Mouse (Mus musculus) midbrain, embryonic 13.5 days (tissue): Measurements from ENCODE around the gene Drc3. TPM values are rescaled to one million over a fixed set of nuclear protein-coding genes. Genes with fewer than 3 reads are reported as not detected.

Experiments
- ATAC-seq: fragments of 200-750 bp; cut with Nextera tagmentation; 2 replicates; pipeline ENCODE4 v1.8.0; 2017; ENCODE audit warnings: mild to moderate bottlenecking, moderate TSS enrichment, moderate library complexity
- H3K27ac ChIP-seq: fragments of 300-500 bp; sonication (generic); 2 replicates; pipeline ENCODE4 v1.5.1; 2015; ENCODE audit warnings: inconsistent platforms, mild to moderate bottlenecking, moderate library complexity
- H3K27me3 ChIP-seq: fragments of 300-500 bp; sonication (generic); 2 replicates; pipeline ENCODE4 v1.6.1; 2015; ENCODE audit warnings: mild to moderate bottlenecking, inconsistent platforms
- H3K36me3 ChIP-seq: fragments of 300-500 bp; sonication (generic); 2 replicates; pipeline ENCODE4 v1.6.1; 2015; ENCODE audit warnings: mild to moderate bottlenecking, inconsistent platforms
- H3K4me1 ChIP-seq: fragments of 300-500 bp; sonication (generic); replicated peaks from 2 replicates; pipeline ENCODE4 v1.6.1; 2015; ENCODE audit warnings: inconsistent platforms
- H3K4me2 ChIP-seq: fragments of 300-500 bp; sonication (generic); replicated peaks from 2 replicates; pipeline ENCODE4 v1.6.1; 2015; ENCODE audit warnings: moderate library complexity, mild to moderate bottlenecking, inconsistent platforms
- H3K4me3 ChIP-seq: fragments of 300-500 bp; sonication (generic); replicated peaks from 2 replicates; pipeline ENCODE4 v1.5.1; 2015; ENCODE audit warnings: mild to moderate bottlenecking, inconsistent platforms
- H3K9ac ChIP-seq: fragments of 300-500 bp; sonication (generic); replicated peaks from 2 replicates; pipeline ENCODE4 v1.6.1; 2015; ENCODE audit warnings: mild to moderate bottlenecking, inconsistent platforms
- H3K9me3 ChIP-seq: fragments of 300-500 bp; sonication (generic); 2 replicates; pipeline ENCODE4 v1.6.1; 2016; ENCODE audit warnings: mild to moderate bottlenecking, inconsistent platforms
- WGBS: fragments of 180-500 bp; shearing (Covaris S2); methylation state at CpG from one replicate; pipeline ENCODE4 v1.1.7; 2015; 5-methylcytosine and 5-hydroxymethylcytosine counted together
- polyA plus RNA-seq: library from polyadenylated mRNA; unstranded; fragments of >200 nt; fragmentation: Nextera tagmentation; extraction: Ambion mirVana; gene quantifications from 2 replicates; pipeline ENCODE4 v1.2.1, GENCODE M21; 2015

The Drc3 gene
- polyA plus RNA-seq: 4.3 and 5.1 TPM in 2 replicates

DNA sequence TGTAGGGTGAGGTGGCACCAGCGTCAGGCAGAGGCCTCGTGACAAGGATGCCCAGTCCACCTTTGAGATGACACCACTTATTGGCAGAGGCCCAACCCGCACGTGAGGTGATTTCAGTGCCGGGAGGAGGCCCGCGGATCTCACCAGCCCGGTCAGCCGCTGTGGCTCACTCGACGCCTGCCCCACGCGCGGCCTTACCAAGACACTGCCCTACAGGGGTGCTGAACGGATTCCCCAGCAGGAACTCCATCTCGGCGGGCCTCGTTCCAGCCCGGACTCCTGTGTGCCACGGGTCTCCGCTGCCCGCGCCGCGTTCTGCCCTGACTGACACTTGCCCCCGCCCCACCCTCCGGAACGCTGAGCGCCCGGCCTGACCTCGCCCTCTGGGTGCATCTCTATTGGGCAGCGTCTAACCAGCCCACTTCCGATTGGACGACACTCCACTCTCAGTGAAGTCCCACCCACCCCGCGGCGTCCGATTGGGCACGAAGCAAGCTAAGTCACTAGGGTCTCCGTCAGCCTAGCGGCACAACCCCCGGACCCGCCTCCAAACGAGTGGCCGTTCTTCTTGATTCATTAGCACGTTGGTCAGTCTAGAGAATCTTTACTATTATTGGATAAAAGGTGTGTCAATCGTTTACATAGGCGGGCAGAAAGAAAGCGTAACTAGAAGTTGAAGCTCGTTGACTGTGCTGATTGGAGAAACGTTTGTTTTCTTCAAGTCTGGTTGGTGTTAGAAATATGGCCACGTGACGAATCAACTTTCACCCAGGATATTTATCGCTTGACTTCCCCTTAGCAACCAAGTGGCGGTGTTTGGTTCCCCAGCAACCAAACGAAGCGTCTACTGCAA lies at the start of gene Drc3, which contains the start of gene Tom1l2:
Gene Drc3 (plus strand): TSS at position 771 of the 853 bp plus-strand sequence.
Gene Tom1l2 (minus strand): TSS at position 347 of the 853 bp plus-strand sequence.
- Histone ChIP-seq H3K9me3 (no peaks in the 10 kb centered on the region), H3K27ac (peak within 1 kb of the TSS; percentile 66), H3K36me3 (no peaks in the 10 kb centered on the region), H3K9ac (peak within 1 kb of the TSS; percentile 86), H3K4me1 (peaks cover 28% of the 10 kb centered on the region), H3K4me3 (peak within 1 kb of the TSS; percentile 77), H3K27me3 (no peaks in the 10 kb centered on the region), H3K4me2 (peak within 1 kb of the TSS; percentile 95)
- WGBS: under 1% methylated on average over 57 of the region's 57 CpGs
- ATAC-seq: peak; percentile 100

DNA sequence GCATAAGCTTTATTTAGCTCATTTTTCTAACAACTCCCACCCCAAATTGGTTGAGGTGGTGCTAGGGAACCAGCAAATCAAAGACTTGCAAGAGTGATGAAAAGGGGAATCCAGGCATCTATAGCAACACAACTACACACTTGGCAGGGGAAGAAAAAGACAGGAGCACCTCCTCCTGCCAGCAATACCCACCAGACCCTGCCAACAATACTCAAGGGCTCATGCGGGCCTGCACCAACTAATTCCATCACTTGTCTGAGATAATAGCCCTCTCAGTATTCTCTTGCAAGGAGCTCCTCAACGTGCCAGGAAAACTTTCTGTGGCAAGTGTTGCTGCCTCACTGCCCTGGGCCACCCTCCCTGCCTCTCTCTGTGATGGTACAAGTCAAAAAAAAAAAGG lies 49.6 kb upstream of the Drc3 start:
- 62% methylated on average over 2 of the region's 2 CpGs for WGBS
- Histone ChIP-seq H3K4me3 (no peak overlapping the region), H3K9me3 (no peaks in the 10 kb centered on the region; the same call in 1 of the 2 replicates), H3K27ac (peak overlapping the region; percentile 55), H3K27me3 (no peaks in the 10 kb centered on the region), H3K9ac (no peak overlapping the region), H3K36me3 (no peaks in the 10 kb centered on the region), H3K4me2 (no peak overlapping the region), H3K4me1 (peaks cover 44% of the 10 kb centered on the region)
- ATAC-seq: no peak

DNA sequence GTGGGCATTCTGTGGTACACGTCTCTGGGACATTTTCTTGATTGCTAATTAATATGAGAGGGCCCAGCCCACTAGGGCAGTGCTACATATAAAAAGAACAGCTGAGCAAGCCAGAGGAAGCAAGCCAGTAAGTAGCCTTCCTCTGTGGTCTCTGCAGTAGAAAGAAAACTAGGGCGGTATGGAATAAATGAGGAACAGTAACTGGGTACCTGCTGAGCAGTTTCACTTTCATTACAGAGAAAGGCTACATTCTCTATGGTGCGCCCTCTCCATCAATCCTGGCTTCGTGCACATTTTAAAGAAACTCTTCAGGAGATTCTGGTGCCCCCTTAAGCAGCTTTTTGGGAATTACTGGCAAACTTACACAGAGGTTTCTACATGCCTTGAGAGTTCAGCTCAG lies 47.5 kb upstream of the Drc3 start:
- H3K4me1 ChIP-seq: peaks cover 54% of the 10 kb centered on the region
- H3K27ac ChIP-seq: no peak overlapping the region

DNA sequence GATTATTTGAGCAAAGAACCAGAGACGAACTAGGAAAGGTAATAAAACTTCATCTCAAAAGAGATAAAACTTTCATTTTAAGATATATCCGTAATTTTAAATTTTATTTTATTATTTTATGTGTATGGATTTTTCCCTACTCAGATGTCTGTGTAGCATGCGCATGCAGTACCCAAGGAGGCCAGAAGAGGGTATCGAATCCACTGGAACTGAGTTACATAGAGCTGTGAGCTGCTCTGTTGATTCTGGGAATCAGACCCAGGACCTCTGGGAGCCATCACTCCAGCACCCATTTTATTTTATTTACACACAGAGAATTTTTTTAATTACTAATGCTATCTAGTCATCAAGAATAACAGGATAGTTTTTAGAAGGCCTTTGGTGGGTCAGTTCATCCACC lies 46.3 kb upstream of the Drc3 start:
- Histone ChIP-seq H3K27me3 (no peaks in the 10 kb centered on the region), H3K4me1 (peaks cover 54% of the 10 kb centered on the region), H3K27ac (no peak overlapping the region), H3K9ac (no peak overlapping the region), H3K4me2 (no peak overlapping the region), H3K9me3 (no peaks in the 10 kb centered on the region; the same call in 1 of the 2 replicates), H3K36me3 (no peaks in the 10 kb centered on the region), H3K4me3 (no peak overlapping the region)
- no peak for ATAC-seq
- WGBS: 53% methylated on average over 4 of the region's 4 CpGs

More for the DNA sequence above, 47.5 kb upstream of the Drc3 start:
- no peak overlapping the region for H3K9ac ChIP-seq
- no peak for ATAC-seq
- 58% methylated on average over 4 of the region's 4 CpGs for whole genome bisulfite sequencing
- H3K4me3 ChIP-seq: no peak overlapping the region
- no peak overlapping the region for H3K4me2 ChIP-seq
- no peaks in the 10 kb centered on the region for H3K27me3 ChIP-seq
- H3K9me3 ChIP-seq: no peaks in the 10 kb centered on the region; the same call in 1 of the 2 replicates
- no peaks in the 10 kb centered on the region for H3K36me3 ChIP-seq

DNA sequence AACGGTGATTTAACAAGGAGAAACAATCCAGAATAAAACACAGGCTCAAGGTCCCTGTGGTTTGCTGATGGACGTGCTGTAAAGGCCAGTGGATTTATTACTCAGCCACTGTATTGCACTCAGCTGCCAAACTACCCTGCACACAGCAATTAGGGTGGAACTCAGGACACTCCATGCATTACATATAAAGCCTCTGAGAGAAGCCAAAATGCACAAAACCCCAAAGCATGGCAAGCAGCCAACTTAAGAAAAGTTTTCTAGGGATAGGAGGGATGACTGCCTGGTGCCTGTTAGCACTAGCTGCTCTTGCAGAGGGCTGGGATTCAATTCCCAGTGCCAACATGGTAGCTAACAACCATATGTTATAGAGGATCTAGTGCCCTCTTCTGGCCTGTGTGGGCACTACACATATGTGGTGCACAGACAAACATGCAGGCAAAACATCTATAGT lies 45.7 kb upstream of the Drc3 start:
- H3K27me3 ChIP-seq: no peaks in the 10 kb centered on the region
- ATAC-seq: no peak
- no peak overlapping the region for H3K9ac ChIP-seq
- H3K4me1 ChIP-seq: peaks cover 54% of the 10 kb centered on the region
- H3K4me2 ChIP-seq: no peak overlapping the region
- H3K27ac ChIP-seq: no peak overlapping the region
- H3K36me3 ChIP-seq: no peaks in the 10 kb centered on the region
- WGBS: 90% methylated on average over 2 of the region's 2 CpGs
- H3K9me3 ChIP-seq: no peaks in the 10 kb centered on the region; the same call in 1 of the 2 replicates
- H3K4me3 ChIP-seq: no peak overlapping the region

DNA sequence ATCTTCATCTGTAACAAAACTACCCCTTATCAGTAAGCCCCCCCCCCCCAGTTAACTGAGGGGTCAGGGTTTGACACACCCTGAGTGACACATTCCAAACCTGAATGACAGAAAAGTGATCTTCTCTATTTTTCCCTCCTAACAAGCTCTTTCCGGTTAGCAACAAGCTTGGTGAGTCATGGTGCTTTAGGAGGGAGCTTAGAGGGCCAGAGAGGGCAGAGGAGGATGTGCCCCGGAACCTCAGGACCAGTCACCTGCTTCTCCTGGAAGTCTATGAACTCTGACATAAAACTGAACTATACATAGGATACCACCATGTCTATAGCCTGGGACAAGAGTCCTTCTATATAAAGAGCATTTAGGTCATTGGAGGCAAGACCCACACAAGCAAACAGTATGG lies 45.1 kb upstream of the Drc3 start:
- H3K36me3 ChIP-seq: no peaks in the 10 kb centered on the region
- WGBS: 78% methylated on average over 2 of the region's 2 CpGs
- H3K27me3 ChIP-seq: no peaks in the 10 kb centered on the region
- H3K9me3 ChIP-seq: no peaks in the 10 kb centered on the region; the same call in 1 of the 2 replicates
- H3K4me2 ChIP-seq: no peak overlapping the region
- H3K4me1 ChIP-seq: peaks cover 52% of the 10 kb centered on the region
- no peak overlapping the region for H3K4me3 ChIP-seq
- H3K27ac ChIP-seq: peak overlapping the region; percentile 25; the same call in 1 of the 2 replicates
- H3K9ac ChIP-seq: no peak overlapping the region
- ATAC-seq: no peak

DNA sequence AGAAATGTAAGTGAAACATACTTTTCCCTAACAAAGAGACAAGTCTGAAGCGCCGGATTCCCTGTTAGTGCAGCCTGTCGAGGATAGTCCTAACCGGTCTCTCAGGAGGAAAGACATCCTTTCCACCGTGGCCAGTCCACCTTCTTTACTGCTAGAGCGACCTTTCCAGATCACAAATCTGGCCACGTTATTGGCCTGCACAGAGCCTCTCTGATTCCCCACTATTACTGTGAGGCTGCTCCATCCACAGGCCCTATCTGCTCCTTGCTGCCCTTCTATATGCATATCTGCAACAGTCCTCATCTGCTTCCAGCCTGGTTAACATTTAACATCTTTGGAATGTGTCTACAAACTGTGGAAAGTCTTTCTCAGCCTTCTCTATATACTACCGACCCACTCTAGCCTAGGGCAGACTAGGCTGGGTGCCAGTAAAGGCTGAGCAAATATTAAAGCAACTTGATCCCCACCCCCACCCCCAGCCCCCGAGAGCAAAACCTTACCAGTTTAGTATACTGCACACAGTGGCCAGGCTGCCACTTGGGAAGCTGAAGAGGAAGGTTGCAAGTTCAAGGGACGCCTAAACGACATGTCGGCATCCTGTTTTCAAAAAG lies 44.5 kb upstream of the Drc3 start:
- Histone ChIP-seq H3K27me3 (no peaks in the 10 kb centered on the region), H3K4me1 (peaks cover 49% of the 10 kb centered on the region), H3K27ac (peak overlapping the region; percentile 51; the same call in 1 of the 2 replicates), H3K4me2 (no peak overlapping the region), H3K9ac (no peak overlapping the region), H3K4me3 (no peak overlapping the region), H3K36me3 (no peaks in the 10 kb centered on the region), H3K9me3 (no peaks in the 10 kb centered on the region; the same call in 1 of the 2 replicates)
- 82% methylated on average over 12 of the region's 12 CpGs for WGBS
- no peak for ATAC-seq

DNA sequence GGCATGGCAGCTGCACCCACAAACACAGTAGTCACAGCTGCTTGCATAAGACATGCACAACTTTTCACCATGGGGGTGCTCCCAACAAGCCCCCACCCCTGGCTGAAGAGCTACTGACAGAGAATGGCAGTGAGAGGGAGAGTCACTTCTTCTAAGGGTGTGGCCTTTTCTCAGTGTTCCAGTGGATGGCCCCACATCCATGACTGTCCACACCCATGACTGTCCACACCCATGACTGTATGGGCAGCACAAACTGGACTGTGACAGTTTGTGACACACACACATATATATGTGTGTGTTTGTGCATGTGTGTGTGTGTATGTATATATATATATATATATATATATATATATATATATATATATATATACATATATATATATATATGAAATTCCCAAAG lies 43.3 kb upstream of the Drc3 start:
- ATAC-seq: no peak
- H3K36me3 ChIP-seq: no peaks in the 10 kb centered on the region
- no peaks in the 10 kb centered on the region for H3K27me3 ChIP-seq
- no peak overlapping the region for H3K4me2 ChIP-seq
- no peak overlapping the region for H3K4me3 ChIP-seq
- H3K9me3 ChIP-seq: no peaks in the 10 kb centered on the region; the same call in 1 of the 2 replicates
- peaks cover 49% of the 10 kb centered on the region for H3K4me1 ChIP-seq
- H3K27ac ChIP-seq: peak overlapping the region; percentile 51
- H3K9ac ChIP-seq: no peak overlapping the region

DNA sequence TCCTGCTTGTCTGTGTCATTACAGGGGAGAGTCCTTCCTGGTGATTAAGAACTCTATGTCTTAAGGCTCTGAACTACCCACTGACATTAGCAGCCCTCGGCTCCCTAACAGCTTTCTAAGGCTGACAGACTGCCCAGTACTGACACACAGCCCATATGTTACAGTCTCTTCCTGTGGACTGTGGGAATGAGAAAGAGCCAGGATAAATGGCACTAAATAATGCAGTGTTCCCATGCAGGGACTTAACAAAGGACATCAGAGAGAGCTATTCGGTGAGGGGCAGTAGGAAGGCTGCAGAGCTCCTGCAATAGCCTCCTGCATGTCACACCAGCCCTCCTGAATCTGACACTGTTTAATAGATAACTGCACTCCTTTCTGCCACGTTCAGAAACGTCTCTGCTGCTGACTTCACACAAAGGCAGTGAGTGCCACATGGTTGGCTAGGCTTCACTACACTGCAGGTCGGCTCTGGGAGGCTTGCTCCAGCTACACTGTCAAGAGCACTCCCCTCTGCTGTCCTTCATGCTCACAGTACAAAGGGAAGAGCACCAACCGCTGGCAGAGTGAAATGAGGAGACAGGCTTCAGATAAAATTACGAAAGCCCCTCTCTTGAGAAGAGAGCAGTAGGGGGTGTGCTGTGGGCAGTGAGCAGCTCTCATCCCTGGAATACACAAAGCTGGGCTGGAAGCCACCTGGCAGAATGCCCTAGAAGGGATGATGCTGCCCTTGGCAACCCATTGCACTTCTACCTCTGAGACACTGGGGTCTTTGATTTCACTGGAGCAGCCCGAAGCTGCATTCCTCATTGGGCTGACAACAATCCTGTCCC lies 41.9 kb upstream of the Drc3 start:
- H3K4me3 ChIP-seq: no peak overlapping the region
- no peaks in the 10 kb centered on the region; the same call in 1 of the 2 replicates for H3K9me3 ChIP-seq
- H3K9ac ChIP-seq: peak overlapping the region; percentile 57
- WGBS: 4% methylated on average over 8 of the region's 8 CpGs
- H3K4me2 ChIP-seq: peak overlapping the region; percentile 30
- peak overlapping the region; percentile 94 for H3K27ac ChIP-seq
- H3K27me3 ChIP-seq: no peaks in the 10 kb centered on the region
- no peaks in the 10 kb centered on the region for H3K36me3 ChIP-seq
- peaks cover 47% of the 10 kb centered on the region for H3K4me1 ChIP-seq
- ATAC-seq: peak; percentile 98

DNA sequence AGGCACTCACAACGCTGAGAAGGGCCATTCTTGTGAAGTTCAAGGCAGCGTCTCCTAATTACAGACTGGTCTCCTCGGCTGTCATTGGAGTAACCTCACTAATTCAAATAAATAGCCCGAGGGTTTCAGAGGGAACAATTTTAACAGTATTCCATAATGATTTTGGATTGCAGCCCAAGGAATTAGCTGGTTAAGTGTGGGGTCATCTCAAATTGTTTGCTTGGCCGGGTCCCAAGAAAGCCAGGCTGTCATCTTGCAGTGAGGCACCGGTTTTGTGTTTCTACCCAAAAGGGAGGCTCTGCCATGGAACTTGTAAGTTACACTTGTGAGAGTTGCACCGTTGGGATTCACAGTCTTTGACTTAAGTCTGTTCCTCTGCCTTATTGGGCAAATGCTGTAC lies 36.9 kb upstream of the Drc3 start:
- WGBS: 71% methylated on average over 7 of the region's 7 CpGs
- Histone ChIP-seq H3K36me3 (no peaks in the 10 kb centered on the region), H3K27ac (peak overlapping the region; percentile 35; the same call in 1 of the 2 replicates), H3K9ac (no peak overlapping the region), H3K4me2 (no peak overlapping the region), H3K9me3 (no peaks in the 10 kb centered on the region), H3K27me3 (no peaks in the 10 kb centered on the region), H3K4me3 (no peak overlapping the region), H3K4me1 (peaks cover 64% of the 10 kb centered on the region)
- ATAC-seq: no peak

DNA sequence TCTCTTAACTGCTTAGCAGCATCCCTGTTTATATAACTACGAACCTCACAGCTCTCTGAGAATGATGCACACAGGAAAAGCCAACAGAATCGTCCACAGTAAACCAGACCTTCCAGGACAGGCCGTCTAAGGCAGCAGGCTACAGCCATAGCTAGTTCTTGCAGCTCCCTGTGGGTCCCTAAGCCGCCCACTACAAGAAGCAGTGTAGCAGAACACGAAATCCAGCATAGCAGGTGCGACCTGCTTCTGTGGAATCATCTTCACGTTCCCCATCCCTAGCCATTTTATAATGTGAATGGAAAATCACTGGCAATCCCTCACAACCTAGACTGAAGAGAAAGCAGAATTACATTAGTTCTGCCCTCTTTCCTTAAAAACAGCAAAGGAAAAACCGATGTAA lies 36.2 kb upstream of the Drc3 start:
- 83% methylated on average over 8 of the region's 8 CpGs for WGBS
- peak overlapping the region; percentile 35; the same call in 1 of the 2 replicates for H3K27ac ChIP-seq
- no peaks in the 10 kb centered on the region for H3K36me3 ChIP-seq
- no peaks in the 10 kb centered on the region for H3K9me3 ChIP-seq
- H3K9ac ChIP-seq: no peak overlapping the region
- H3K27me3 ChIP-seq: no peaks in the 10 kb centered on the region
- H3K4me1 ChIP-seq: peaks cover 57% of the 10 kb centered on the region
- no peak overlapping the region for H3K4me2 ChIP-seq
- ATAC-seq: no peak
- H3K4me3 ChIP-seq: no peak overlapping the region
